Mouse (Mus musculus) mature B cell (primary cell): ENCODE measurements around the gene Ttpal.

ENCODE experiments used
- in situ Hi-C: fragments of 300-500 bp; cut with MboI; formaldehyde crosslinking; loops from 2 replicates; pipeline ENCODE4 v1.14.3; 2019

The Ttpal gene

GRCm38 (mm10) chr2:163602101-163602971, at the start of gene Ttpal:
TSS of gene Ttpal (plus strand) at chr2:163602314.
- in situ Hi-C loops: loop anchor here (25.0 kb wide), 1 partner anchor 110 kb away; no protein-coding TSS in a partner anchor

GRCm38 (mm10) chr2:163552518-163552929, 49.6 kb upstream of the Ttpal start:
- in situ Hi-C loops: no loop called here

- in situ Hi-C loops: no loop called here
Observed at GRCm38 (mm10) chr2:163554425-163554982, 47.6 kb upstream of the Ttpal start.

- in situ Hi-C loops: no loop called here
Observed at GRCm38 (mm10) chr2:163554996-163555395, 47.1 kb upstream of the Ttpal start.

GRCm38 (mm10) chr2:163555417-163555816, 46.7 kb upstream of the Ttpal start:
- in situ Hi-C loops: no loop called here

GRCm38 (mm10) chr2:163558548-163558947, 43.6 kb upstream of the Ttpal start:
- in situ Hi-C loops: no loop called here

GRCm38 (mm10) chr2:163559236-163559635, 42.9 kb upstream of the Ttpal start:
- in situ Hi-C loops: no loop called here

GRCm38 (mm10) chr2:163560247-163560646, 41.9 kb upstream of the Ttpal start:
- in situ Hi-C loops: no loop called here

GRCm38 (mm10) chr2:163561258-163561948, 40.7 kb upstream of the Ttpal start:
- in situ Hi-C loops: no loop called here

- in situ Hi-C loops: no loop called here
Observed at GRCm38 (mm10) chr2:163564646-163565045, 37.5 kb upstream of the Ttpal start.

- in situ Hi-C loops: no loop called here
Observed at GRCm38 (mm10) chr2:163574321-163574720, 27.8 kb upstream of the Ttpal start.

GRCm38 (mm10) chr2:163575248-163575647, 26.9 kb upstream of the Ttpal start:
- in situ Hi-C loops: no loop called here

- in situ Hi-C loops: no loop called here
Observed at GRCm38 (mm10) chr2:163577986-163578385, 24.1 kb upstream of the Ttpal start.

- in situ Hi-C loops: no loop called here
Observed at GRCm38 (mm10) chr2:163580069-163580945, 21.8 kb upstream of the Ttpal start.

- in situ Hi-C loops: no loop called here
Observed at GRCm38 (mm10) chr2:163583226-163584087, 18.7 kb upstream of the Ttpal start.

- in situ Hi-C loops: no loop called here
Observed at GRCm38 (mm10) chr2:163584088-163584426, 18.1 kb upstream of the Ttpal start.

- in situ Hi-C loops: no loop called here
Observed at GRCm38 (mm10) chr2:163586384-163587261, 15.5 kb upstream of the Ttpal start.

GRCm38 (mm10) chr2:163587506-163587905, 14.6 kb upstream of the Ttpal start:
- in situ Hi-C loops: no loop called here

GRCm38 (mm10) chr2:163590211-163590610, 11.9 kb upstream of the Ttpal start:
- in situ Hi-C loops: no loop called here

- in situ Hi-C loops: no loop called here
Observed at GRCm38 (mm10) chr2:163590996-163591395, 11.1 kb upstream of the Ttpal start.
